Mouse (Mus musculus) testis, postnatal 14 days (tissue): ENCODE data around the gene Fhit.

Experiments used
- DNase-seq: peaks from one replicate; pipeline ENCODE4 v3.0.0; 2021; ENCODE audit warnings: low spot score

The Fhit gene

GRCm38 (mm10) chr14:10345905-10346304, 815.9 kb downstream of the Fhit start:
- no peak for DNase-seq

DNA sequence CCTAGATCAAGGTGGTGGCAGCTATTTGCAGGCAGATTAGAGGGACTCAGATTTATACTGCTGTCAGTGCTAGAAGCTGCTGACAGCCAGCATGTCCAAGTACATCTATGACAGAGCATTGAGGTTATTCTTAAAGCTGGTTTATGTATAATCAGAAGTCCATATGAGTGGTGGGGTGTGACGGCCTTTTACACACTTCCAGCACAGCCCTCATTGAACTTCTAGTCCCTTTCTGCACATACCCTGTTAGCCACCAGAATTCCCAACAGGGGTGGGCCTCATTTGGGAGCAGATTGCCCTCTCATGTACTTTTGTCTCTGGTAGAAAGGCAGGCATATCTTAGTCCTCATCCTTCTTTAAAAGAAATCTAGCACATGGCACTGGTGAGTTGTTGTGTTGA, 817.8 kb downstream of the Fhit start:
- no peak for DNase-seq

DNA sequence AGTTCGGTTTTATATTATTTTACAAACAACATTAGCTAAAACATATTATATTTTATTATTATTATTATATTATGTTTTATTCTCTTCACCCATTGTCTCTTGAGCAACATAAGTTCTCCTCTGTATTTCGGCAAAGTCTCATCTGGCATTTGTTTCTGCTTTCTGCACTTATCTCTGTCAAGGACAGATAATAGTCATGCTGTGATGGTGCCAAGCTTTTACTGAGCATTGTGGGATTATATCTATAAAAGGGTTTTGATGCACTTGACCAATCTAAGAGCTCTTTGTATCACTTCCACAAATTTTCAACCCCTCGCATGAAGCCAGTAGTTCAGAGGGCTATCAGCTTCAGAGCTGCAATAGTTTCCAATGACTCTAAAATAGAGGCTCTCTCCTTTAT, 845.1 kb downstream of the Fhit start:
- DNase-seq: no peak

- DNase-seq: no peak
Observed at GRCm38 (mm10) chr14:10312190-10312589, 849.6 kb downstream of the Fhit start.

DNA sequence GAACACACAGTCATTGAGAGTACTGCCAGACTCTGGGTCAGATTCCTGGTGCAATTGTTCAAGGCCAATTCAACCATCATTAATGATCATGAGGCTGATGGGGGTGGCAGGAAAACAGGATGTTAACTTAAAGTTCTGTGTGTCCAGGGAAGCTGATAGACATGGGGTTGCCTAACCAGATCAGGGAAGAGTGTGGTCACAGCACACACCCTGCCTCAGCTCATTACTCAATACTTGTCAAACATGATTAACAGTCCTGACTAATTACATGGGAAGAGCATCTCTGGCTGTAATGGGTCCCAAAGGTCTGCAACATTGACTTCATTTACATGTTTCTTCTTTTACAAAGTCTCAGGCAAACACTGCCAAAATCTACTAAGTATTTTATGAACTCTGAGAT, 856.5 kb downstream of the Fhit start:
- no peak for DNase-seq

DNA sequence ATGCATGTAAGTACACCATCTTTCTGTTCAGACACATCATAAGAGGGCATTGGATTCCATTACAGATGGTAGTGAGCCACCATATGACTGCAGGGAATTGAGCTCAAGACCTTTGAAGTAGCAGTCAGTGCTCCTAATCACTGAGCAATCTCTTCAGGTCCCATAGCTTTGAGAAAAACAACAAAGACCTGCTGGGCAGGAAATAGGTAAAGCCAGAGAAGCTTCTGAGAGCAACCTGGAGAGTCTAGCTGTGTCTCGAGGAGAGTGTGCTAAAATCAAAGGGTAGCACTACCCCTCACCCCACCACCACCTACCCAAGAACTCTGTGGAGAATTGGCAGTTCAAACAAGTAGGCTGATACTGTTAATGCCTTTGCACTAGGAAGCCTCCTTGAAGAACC, 860.3 kb downstream of the Fhit start:
- DNase-seq: no peak

- DNase-seq: no peak
Observed at GRCm38 (mm10) chr14:10300914-10301313, 860.9 kb downstream of the Fhit start.

GRCm38 (mm10) chr14:10299030-10299429, 862.8 kb downstream of the Fhit start:
- DNase-seq: no peak

DNA sequence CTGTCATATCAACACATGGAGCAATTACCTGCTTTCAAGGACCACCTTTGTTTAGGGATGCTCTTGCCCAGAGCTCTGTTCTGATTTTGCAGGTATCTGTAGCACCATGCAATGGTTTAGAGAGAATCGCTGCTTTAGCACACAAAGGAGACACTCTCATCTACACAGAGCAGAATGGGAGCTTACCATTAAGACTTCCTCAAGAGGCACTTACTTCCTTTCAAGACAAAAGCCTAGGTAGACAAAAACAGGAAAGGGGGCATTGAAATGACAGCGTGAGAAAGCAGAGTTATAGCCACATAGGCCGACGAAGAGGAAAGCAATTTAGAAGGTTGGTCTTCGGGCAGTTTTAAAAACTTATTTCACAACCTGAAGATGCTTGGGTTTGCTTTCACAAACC, 872.8 kb downstream of the Fhit start:
- DNase-seq: no peak

- DNase-seq: no peak
Observed at GRCm38 (mm10) chr14:10286027-10286426, 875.8 kb downstream of the Fhit start.

DNA sequence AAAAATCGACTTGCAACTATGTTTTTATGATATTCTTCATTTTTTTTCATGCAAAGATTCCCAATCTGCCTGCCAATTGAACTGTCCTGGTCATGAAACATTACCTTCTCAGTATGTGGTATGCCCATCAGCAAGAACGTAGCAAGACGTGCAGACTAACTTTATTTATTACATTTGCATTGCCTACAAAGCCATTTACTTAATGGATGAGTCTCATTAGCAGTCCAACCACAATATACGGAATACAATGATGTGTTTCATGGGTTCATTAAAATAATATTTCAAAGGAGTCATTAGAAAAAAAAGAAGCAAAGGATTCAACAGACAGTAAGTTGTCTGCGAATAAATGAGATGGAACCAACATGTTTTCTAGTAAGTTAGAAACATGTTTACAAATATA, 933.1 kb downstream of the Fhit start:
- DNase-seq: no peak

DNA sequence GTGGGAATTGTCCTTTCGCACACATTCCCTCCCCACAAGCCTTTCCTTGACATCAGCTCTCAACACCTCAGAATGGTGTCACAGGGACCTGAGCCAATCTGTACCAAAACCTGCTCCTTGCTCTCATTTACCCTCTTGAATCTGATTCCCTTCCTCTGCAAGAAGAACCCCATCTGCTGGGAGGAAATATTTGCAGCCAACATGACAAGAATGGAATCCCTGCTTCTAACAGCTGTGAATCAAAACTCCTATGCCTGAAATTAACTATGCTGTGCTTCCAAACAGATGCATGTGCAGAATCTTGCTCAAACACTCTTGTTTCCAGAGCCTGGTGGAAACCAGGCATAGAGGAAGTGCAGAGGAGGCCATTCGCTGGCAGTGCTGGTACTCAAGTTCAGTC, 940.0 kb downstream of the Fhit start:
- DNase-seq: no peak

DNA sequence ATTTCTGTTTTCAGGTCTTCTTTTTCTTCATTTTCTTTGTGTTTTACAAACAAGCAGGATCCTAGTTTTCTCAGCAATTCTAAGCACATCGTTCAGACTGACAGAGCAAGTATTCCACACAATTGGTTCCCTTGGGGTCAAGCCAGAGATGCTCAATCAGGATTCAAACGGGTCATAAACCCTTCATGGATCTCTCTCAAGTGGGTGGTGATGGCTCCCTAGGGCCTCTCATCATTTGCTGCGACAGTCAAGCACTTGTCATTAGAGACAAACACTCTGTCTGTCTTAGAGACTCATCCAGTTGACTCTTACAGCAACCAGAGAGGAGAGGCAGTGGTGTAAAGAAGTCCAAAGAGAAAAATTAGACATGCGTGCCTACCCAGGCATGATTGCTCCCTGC, 948.6 kb downstream of the Fhit start:
- no peak for DNase-seq

GRCm38 (mm10) chr14:10211184-10211583, 950.7 kb downstream of the Fhit start:
- no peak for DNase-seq

DNA sequence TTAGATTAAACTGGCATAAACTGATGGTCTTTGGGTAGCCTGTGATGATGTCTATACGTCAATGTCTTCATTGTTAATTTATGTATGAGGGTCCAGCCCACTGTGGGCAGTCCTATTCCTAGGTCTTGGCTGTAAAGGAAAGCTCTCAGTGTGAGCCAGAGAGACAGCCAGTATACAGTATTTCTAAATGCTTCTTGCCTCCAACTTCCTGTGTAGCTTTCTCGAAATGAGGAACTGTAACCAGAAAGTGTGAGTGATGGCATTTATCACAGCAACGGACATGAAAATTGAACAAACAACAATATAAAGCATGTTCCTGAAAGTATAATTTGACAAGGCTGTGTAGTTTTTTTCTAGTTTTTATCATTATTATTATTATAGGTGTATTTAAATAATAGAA, 952.8 kb downstream of the Fhit start:
- no peak for DNase-seq

GRCm38 (mm10) chr14:10205699-10206098, 956.1 kb downstream of the Fhit start:
- no peak for DNase-seq

DNA sequence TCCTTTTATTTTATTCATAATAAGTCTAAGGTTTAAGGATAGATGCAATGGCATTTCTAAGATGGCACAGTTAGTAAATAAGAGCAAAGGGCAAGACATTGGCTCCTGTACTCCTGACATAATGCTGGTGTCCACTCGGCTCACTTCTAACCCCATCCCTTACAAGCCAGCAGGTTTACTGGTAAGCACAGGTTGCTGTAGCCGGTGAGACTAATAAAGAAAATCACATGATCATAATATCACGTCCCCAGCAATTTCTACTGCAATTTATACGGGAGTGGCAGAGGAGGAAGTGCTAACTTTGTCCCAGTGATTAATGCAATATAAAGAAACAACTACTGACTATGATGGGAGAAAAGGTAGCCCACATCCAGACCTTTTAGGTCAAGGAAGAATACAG, 956.5 kb downstream of the Fhit start:
- DNase-seq: no peak

DNA sequence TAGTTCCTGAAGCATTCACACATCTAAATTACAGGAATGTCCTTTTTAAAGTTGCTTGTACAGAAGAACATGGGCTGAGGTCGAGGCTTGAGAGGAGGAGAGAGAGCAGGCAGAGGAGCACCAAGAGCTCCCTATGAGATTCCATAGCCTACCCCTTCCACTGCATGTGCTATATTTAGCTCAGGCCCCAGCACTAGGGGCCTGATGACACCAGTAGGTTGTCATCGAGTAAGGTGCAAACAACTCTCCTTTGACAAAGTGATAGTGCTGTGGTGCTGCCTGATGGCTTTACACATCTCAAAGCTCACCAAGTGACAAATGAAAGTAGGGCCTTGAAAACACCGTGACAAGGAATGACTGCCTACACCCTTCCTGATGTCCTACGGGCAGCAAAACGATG, 967.7 kb downstream of the Fhit start:
- DNase-seq: no peak

DNA sequence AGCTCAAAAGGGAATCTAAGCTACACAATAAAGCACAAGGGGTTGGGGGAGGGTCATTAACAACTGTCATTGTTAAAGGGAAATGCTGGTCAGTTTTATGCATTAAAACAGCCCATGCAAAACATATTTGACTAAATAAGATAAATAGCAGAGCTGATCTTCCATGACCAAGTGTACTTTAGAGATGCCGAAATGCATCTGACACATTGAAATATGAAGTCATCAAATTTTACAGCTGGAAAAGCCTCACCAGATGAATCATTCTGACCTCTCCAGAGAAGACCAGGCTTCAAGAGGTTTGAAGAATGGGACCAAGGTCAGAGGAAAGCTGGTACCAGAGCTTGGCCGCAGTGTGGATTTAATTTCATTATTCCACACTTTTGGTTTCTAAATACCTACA, 990.1 kb downstream of the Fhit start:
- no peak for DNase-seq

DNA sequence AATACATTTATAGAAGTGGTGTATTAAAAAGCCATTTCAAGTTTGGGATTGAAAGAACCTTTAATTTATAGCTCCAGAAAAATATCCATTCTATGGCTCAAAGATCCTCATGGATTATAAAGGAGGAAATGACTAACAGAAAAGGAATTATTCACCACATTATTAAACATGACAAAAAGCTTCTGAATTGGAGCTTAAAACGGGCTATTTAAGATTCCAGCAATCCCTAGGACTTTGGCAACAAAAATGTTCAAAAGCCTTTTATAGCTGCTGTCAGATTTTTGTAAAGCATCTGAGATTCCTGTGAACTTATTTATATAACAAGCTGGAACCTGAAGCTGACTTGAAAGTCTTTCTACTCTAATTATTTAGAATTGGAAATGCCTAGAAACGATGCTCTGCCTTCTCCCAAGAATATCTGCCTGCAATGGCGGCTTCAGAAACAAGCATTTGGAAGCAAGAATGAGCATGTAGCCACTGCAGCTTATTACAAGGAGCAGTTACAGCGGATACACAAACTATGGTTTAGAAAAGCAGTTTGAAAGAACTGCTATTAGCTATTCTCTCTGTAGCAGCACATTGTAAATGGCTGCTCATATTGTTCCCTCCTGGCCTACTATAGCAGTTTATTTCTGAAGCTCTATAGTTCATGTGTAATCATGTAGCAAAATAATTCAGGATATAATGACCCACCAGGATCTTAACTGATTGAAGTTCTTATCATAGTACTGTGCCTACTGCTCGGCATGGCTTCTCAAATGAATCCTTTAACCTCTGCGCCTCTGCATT, 995.0 kb downstream of the Fhit start:
- no peak for DNase-seq

GRCm38 (mm10) chr14:10149872-10150271, 1012.0 kb downstream of the Fhit start:
- no peak for DNase-seq

DNA sequence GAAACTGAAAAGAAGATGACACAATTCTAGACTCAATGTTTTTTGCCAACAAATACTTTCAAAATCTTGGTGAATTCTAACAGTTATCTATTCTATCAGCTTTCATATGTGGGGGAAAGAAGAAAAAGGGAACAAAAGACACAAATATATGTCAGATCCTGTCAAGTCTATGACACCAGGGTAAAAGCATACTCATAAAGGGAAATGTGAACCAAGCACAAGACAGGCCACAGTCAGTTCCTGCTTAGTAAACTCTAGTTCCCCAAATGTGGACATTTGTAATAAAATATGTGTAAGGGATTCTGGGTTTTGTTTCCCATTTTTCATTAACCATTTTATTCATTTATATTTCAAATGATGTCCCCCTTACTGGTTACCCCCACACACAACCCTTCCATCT, 1022.5 kb downstream of the Fhit start:
- DNase-seq: no peak

DNA sequence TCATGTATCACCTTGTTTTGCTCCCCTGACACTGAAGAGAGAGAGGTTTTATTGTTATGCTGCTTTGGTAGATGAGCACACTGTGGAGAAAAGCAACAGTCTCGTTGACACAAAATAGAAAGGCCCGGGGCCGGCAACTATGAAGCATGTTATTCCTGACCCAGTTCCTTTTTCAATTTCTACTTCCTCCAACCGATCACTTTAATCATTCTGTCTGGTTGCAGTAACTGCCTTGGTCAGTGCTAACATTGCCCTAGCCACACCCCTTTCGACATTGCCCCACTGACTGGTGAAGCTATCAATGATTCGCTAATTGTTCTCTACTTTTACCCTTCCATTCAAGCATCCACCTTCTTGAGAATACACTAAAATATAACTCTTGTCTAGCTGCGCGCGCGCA, 1028.0 kb downstream of the Fhit start:
- DNase-seq: no peak

- DNase-seq: no peak
Observed at GRCm38 (mm10) chr14:10129675-10130074, 1032.2 kb downstream of the Fhit start.

DNA sequence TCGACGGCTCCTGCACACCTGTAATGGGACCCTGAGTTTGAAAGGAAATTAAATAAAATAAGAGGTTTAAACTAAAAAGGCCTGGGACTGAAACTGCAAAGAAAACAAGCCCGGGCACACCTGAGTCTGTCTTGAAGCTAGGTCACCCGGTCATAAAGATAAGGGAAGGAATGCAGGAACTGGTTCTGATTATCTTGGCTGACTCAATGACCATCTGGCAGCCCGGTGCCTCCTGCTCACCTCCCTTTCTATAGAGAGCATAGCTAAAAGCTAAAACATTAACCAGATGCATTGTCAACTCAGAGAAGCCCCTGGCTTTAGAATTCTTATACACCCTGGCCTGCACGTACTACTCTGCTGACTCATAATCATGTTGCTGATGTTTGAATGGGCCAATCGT, 1032.7 kb downstream of the Fhit start:
- no peak for DNase-seq
